Mouse (Mus musculus) forebrain, embryonic 15.5 days (tissue): ENCODE measurements around the gene Nrip1. TPM values are rescaled to one million over a fixed set of nuclear protein-coding genes. Genes with fewer than 3 reads are reported as not detected.
"Not testable (repeated sequence)": the region's sequence is repeated elsewhere in the genome, so short reads cannot be mapped to it uniquely, and the experiment has no call there.

Source experiments
- ATAC-seq: fragments of 200-750 bp; cut with Nextera tagmentation; replicated peaks from 2 replicates; pipeline ENCODE4 v1.8.0; 2017; ENCODE audit warnings: mild to moderate bottlenecking, moderate TSS enrichment, moderate library complexity
- H3K27ac ChIP-seq: fragments of 300-500 bp; sonication (generic); replicated peaks from 2 replicates; pipeline ENCODE4 v1.5.1; 2015; ENCODE audit warnings: mild to moderate bottlenecking, inconsistent platforms
- H3K27me3 ChIP-seq: fragments of 300-500 bp; sonication (generic); 2 replicates; pipeline ENCODE4 v1.6.1; 2015; ENCODE audit warnings: inconsistent platforms
- H3K36me3 ChIP-seq: fragments of 300-500 bp; sonication (generic); 2 replicates; pipeline ENCODE4 v1.6.1; 2015; ENCODE audit warnings: mild to moderate bottlenecking, inconsistent platforms
- H3K4me1 ChIP-seq: fragments of 300-500 bp; sonication (generic); 2 replicates; pipeline ENCODE4 v1.6.1; 2015; ENCODE audit warnings: inconsistent platforms
- H3K4me2 ChIP-seq: fragments of 300-500 bp; sonication (generic); replicated peaks from 2 replicates; pipeline ENCODE4 v1.6.1; 2015; ENCODE audit warnings: mild to moderate bottlenecking, inconsistent platforms
- H3K4me3 ChIP-seq: fragments of 300-500 bp; sonication (generic); 2 replicates; pipeline ENCODE4 v1.5.1; 2015; ENCODE audit warnings: mild to moderate bottlenecking, inconsistent platforms
- H3K9ac ChIP-seq: fragments of 300-500 bp; sonication (generic); replicated peaks from 2 replicates; pipeline ENCODE4 v1.6.1; 2015; ENCODE audit warnings: mild to moderate bottlenecking, inconsistent platforms
- H3K9me3 ChIP-seq: fragments of 300-500 bp; sonication (generic); 2 replicates; pipeline ENCODE4 v1.6.1; 2016; ENCODE audit warnings: inconsistent platforms
- WGBS: fragments of 180-500 bp; shearing (Covaris S2); methylation state at CpG from one replicate; pipeline ENCODE4 v1.1.7; 2015; ENCODE audit warnings: mixed read lengths; 5-methylcytosine and 5-hydroxymethylcytosine counted together
- polyA plus RNA-seq: library from polyadenylated mRNA; unstranded; fragments of >200 nt; fragmentation: Nextera tagmentation; extraction: Ambion mirVana; gene quantifications from 2 replicates; pipeline ENCODE4 v1.2.1, GENCODE M21; 2015

The Nrip1 gene
- polyA plus RNA-seq, 1 experiment from 2014 or later: 41.4 TPM

GRCm38 (mm10) chr16:76406897-76407296 is 33.3 kb upstream of the Nrip1 start:
- no peak for ATAC-seq
- Histone ChIP-seq H3K9me3 (no peaks in the 10 kb centered on the region), H3K27ac (no peak overlapping the region), H3K4me1 (no peaks in the 10 kb centered on the region), H3K36me3 (no peaks in the 10 kb centered on the region), H3K4me2 (no peak overlapping the region), H3K4me3 (no peak overlapping the region), H3K27me3 (no peaks in the 10 kb centered on the region), H3K9ac (no peak overlapping the region)
- WGBS: 55% methylated on average over 7 of the region's 7 CpGs

DNA sequence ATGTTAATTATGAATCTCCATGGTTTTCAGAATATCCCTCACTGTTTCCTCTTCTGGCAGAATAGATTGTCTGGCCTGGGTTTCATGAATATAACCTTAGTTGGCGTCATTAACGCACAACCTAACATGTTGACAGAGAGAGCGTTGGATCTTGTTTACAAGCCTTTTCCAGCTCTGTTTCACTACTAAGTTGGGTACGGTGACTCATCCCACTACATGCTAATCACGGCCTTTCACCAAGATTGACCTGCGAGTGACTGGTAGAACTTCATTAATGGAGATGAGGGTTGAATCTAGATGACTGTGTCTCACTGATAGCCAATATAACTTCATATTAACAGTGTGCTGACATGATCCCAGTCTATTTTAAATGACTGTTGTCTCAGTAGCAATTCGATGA is 32.7 kb upstream of the Nrip1 start:
- Histone ChIP-seq H3K36me3 (no peaks in the 10 kb centered on the region), H3K9ac (no peak overlapping the region), H3K4me3 (no peak overlapping the region), H3K27me3 (no peaks in the 10 kb centered on the region), H3K9me3 (no peaks in the 10 kb centered on the region), H3K4me1 (no peaks in the 10 kb centered on the region), H3K27ac (no peak overlapping the region), H3K4me2 (no peak overlapping the region)
- no peak for ATAC-seq
- WGBS: 91% methylated on average over 7 of the region's 7 CpGs

GRCm38 (mm10) chr16:76403305-76403704 is 29.7 kb upstream of the Nrip1 start:
- 93% methylated on average over 24 of the region's 24 CpGs for WGBS
- not testable (repeated sequence) for H3K36me3 ChIP-seq, H3K4me3 ChIP-seq

GRCm38 (mm10) chr16:76396512-76396911 is 22.9 kb upstream of the Nrip1 start:
- Histone ChIP-seq H3K9me3 (no peaks in the 10 kb centered on the region), H3K27ac (no peak overlapping the region), H3K4me3 (no peak overlapping the region), H3K9ac (no peak overlapping the region), H3K4me1 (no peaks in the 10 kb centered on the region), H3K4me2 (no peak overlapping the region), H3K27me3 (peaks cover 16% of the 10 kb centered on the region; the same call in 1 of the 2 replicates), H3K36me3 (no peaks in the 10 kb centered on the region)
- no peak for ATAC-seq
- WGBS: 52% methylated on average over 1 of the region's 1 CpGs

More at GRCm38 (mm10) chr16:76403305-76403704, 29.7 kb upstream of the Nrip1 start:
- not testable (repeated sequence) for H3K4me1 ChIP-seq, H3K27me3 ChIP-seq, H3K9me3 ChIP-seq, H3K9ac ChIP-seq, ATAC-seq, H3K4me2 ChIP-seq, H3K27ac ChIP-seq

DNA sequence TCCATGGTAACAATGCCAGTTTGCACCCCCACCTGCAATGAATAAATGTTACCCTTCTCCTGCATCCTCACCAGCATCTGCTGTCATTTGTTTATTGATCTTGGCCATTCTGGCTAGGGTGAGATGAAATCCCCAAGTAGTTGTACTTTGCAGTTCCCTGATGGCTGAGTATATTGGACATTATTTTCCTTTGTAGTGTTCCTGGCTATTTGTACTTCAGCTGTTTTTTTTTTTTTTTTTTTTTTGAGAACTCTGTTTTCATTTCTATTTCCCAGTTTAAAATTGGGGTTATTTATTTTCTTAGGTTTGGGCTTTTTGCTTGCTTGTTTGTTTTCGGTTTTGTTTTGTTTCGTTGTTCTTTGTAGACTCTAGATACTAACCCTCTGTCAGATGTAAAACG is 19.6 kb upstream of the Nrip1 start:
- no peak overlapping the region for H3K4me2 ChIP-seq
- peaks cover 22% of the 10 kb centered on the region for H3K27me3 ChIP-seq
- ATAC-seq: no peak
- H3K36me3 ChIP-seq: no peaks in the 10 kb centered on the region
- H3K4me1 ChIP-seq: no peaks in the 10 kb centered on the region
- no peak overlapping the region for H3K4me3 ChIP-seq
- H3K9ac ChIP-seq: no peak overlapping the region
- H3K27ac ChIP-seq: no peak overlapping the region
- no peaks in the 10 kb centered on the region for H3K9me3 ChIP-seq
- 47% methylated on average over 3 of the region's 3 CpGs for WGBS

- H3K27ac ChIP-seq: no peak overlapping the region
- no peak overlapping the region for H3K9ac ChIP-seq
- H3K4me1 ChIP-seq: no peaks in the 10 kb centered on the region
- H3K36me3 ChIP-seq: no peaks in the 10 kb centered on the region
- WGBS: 24% methylated on average over 5 of the region's 5 CpGs
- no peak for ATAC-seq
- H3K4me3 ChIP-seq: no peak overlapping the region
- H3K4me2 ChIP-seq: no peak overlapping the region
- no peaks in the 10 kb centered on the region for H3K9me3 ChIP-seq
- peaks cover 6% of the 10 kb centered on the region; the same call in 1 of the 2 replicates for H3K27me3 ChIP-seq
Measured at GRCm38 (mm10) chr16:76386496-76386895, 12.9 kb upstream of the Nrip1 start.

DNA sequence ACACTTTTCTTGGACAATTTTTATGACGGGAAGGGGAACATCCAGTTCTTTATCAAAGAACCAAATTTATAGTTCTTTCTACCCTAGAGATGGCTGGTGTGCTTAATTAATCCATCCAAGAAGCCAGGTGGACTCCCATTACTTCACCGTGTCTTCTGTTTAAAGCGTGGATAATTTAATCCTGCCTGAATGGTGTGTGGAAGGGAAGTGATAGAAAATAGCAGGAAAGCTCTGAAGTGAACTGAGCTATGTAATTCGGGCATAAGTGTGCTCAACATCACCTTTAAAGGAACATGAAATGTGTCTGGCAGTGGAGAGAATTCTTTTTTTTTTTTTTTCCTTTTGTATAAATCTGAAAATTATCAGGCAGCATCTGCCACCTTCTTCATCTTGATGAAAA is 12.4 kb upstream of the Nrip1 start:
- no peaks in the 10 kb centered on the region for H3K9me3 ChIP-seq
- 39% methylated on average over 4 of the region's 4 CpGs for WGBS
- no peak overlapping the region for H3K4me2 ChIP-seq
- H3K9ac ChIP-seq: no peak overlapping the region
- no peaks in the 10 kb centered on the region for H3K36me3 ChIP-seq
- no peak overlapping the region for H3K27ac ChIP-seq
- H3K4me3 ChIP-seq: no peak overlapping the region
- H3K27me3 ChIP-seq: peaks cover 4% of the 10 kb centered on the region; the same call in 1 of the 2 replicates
- no peak for ATAC-seq
- H3K4me1 ChIP-seq: no peaks in the 10 kb centered on the region

GRCm38 (mm10) chr16:76377211-76377610 is 3.6 kb upstream of the Nrip1 start:
- Histone ChIP-seq H3K27ac (no peak overlapping the region), H3K4me1 (peaks cover 6% of the 10 kb centered on the region), H3K4me3 (no peak overlapping the region), H3K9ac (no peak overlapping the region), H3K27me3 (0 out of 2 replicates have a peak, but pooled peaks cover 4% of the 10 kb centered on the region), H3K4me2 (no peak overlapping the region), H3K36me3 (no peaks in the 10 kb centered on the region), H3K9me3 (no peaks in the 10 kb centered on the region)
- ATAC-seq: no peak
- WGBS: 97% methylated on average over 3 of the region's 3 CpGs

- 94% methylated on average over 8 of the region's 8 CpGs for WGBS
- Histone ChIP-seq H3K27ac (no peak overlapping the region), H3K9me3 (no peaks in the 10 kb centered on the region), H3K36me3 (no peaks in the 10 kb centered on the region), H3K4me3 (no peak overlapping the region), H3K4me1 (peaks cover 10% of the 10 kb centered on the region), H3K9ac (no peak overlapping the region), H3K4me2 (no peak overlapping the region), H3K27me3 (0 out of 2 replicates have a peak, but pooled peaks cover 4% of the 10 kb centered on the region)
- ATAC-seq: no peak
Measured at GRCm38 (mm10) chr16:76376661-76377060, 3.0 kb upstream of the Nrip1 start.

DNA sequence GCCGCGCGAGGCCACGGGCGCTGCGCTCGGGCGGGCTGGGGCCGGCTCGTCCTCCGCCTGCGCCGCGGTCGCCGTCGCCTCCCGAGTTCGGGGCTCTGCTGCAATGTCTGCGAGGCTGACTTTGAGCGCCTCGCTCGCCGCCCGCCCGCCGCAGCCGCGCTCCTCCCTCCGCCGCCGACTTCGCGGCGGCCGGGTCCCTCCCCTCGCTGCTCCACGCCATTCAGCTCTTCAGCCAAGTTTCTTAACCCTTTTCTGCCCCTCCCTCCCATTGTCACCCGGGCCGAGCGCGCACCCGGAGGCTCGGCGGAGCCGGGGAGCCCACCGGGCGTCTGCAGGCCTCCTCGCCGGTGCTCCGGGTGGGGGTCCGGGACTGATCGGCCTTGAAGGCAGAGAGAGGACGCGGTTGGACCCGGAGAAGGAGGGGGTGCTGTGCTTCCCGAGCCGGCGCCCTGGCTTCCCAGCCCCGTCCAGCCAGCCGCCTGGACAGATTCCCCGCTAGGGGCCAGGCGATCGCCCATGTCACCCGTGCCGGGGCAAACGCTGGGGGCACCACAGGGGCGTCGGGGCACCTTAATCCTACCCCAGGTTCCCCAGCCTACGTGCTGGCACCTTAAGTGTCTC is 576 bp downstream of the Nrip1 start:
- H3K9me3 ChIP-seq: no peaks in the 10 kb centered on the region
- H3K4me1 ChIP-seq: peaks cover 30% of the 10 kb centered on the region
- peak overlapping the region; percentile 68 for H3K4me2 ChIP-seq
- H3K36me3 ChIP-seq: no peaks in the 10 kb centered on the region
- H3K9ac ChIP-seq: peak overlapping the region; percentile 83
- peak overlapping the region; percentile 78 for H3K4me3 ChIP-seq
- H3K27me3 ChIP-seq: 0 out of 2 replicates have a peak, but pooled peaks cover 4% of the 10 kb centered on the region
- under 1% methylated on average over 69 of the region's 70 CpGs for WGBS
- H3K27ac ChIP-seq: peak overlapping the region; percentile 96
- peak; percentile 95 for ATAC-seq

- H3K27ac ChIP-seq: peak overlapping the region; percentile 96
- ATAC-seq: peak; percentile 75
Measured at GRCm38 (mm10) chr16:76372045-76372940, 1.3 kb downstream of the Nrip1 start.

DNA sequence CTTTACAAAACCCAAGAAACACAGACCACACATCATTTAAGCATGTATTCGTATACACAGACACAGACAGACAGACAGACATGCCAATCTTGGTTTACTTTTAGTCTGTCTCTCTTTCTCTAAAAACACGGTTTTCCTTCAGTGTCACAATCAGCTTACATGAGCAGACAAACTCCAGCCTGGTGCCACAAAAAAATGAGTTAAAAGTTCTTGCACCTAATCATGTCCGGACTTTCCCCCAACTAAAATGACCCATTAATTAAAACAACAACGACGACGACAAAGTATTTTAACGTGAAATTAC is 2.1 kb downstream of the Nrip1 start:
- peak overlapping the region; percentile 83; the same call in 1 of the 2 replicates for H3K9ac ChIP-seq
- H3K4me1 ChIP-seq: peaks cover 30% of the 10 kb centered on the region
- H3K36me3 ChIP-seq: no peaks in the 10 kb centered on the region
- peak overlapping the region; percentile 68 for H3K4me2 ChIP-seq
- 0 out of 2 replicates have a peak, but pooled peaks cover 4% of the 10 kb centered on the region for H3K27me3 ChIP-seq
- ATAC-seq: no peak
- H3K27ac ChIP-seq: no peak overlapping the region
- no peaks in the 10 kb centered on the region for H3K9me3 ChIP-seq
- H3K4me3 ChIP-seq: peak overlapping the region; percentile 78
- 3% methylated on average over 7 of the region's 7 CpGs for WGBS

More at GRCm38 (mm10) chr16:76372045-76372940, 1.3 kb downstream of the Nrip1 start:
- H3K4me2 ChIP-seq: peak overlapping the region; percentile 68
- WGBS: under 1% methylated on average over 73 of the region's 102 CpGs
- H3K4me1 ChIP-seq: peaks cover 30% of the 10 kb centered on the region
- 0 out of 2 replicates have a peak, but pooled peaks cover 4% of the 10 kb centered on the region for H3K27me3 ChIP-seq
- H3K9ac ChIP-seq: peak overlapping the region; percentile 83
- H3K36me3 ChIP-seq: no peaks in the 10 kb centered on the region
- no peaks in the 10 kb centered on the region for H3K9me3 ChIP-seq
- H3K4me3 ChIP-seq: peak overlapping the region; percentile 78
